In genomic region chr5:142700842-142701589, GRCm38 (mm10) we compare ENCODE assay signal across 9 mouse cellular contexts. TPM values are rescaled to one million over a fixed set of nuclear protein-coding genes. Genes with fewer than 3 reads are reported as not detected.
DNase-seq lines count a peak whose midpoint lies in the region; ATAC-seq and TF ChIP-seq lines count a peak whose summit lies in the region.
"Had no signal": no experiment of that assay in that cellular context is flagged by ENCODE, and none has a peak within 500 bp of the region (broad histone marks: within the 10 kb centered on the region; RNA-seq: fewer than 3 reads in every experiment).

No protein-coding gene starts in this region.

- H3K4me1 ChIP-seq in forebrain, postnatal 0 days (ENCODE audit: insufficient read depth) = peaks cover 14% of the 10 kb centered on the region; the same call in 1 of the 2 replicates
- H3K4me1 ChIP-seq in limb, embryonic 15.5 days = peaks cover 19% of the 10 kb centered on the region
- H3K4me1 ChIP-seq in midbrain, postnatal 0 days (ENCODE audit: insufficient read depth, low read length) = peaks cover 5% of the 10 kb centered on the region

- no peak for TF ChIP-seq CTCF in forebrain, postnatal 0 days (IDR thresholded peaks at IDR 0.05; ENCODE audit: low read depth)
- no peak for TF ChIP-seq CTCF in midbrain, postnatal 0 days (IDR thresholded peaks at IDR 0.05)

- DNase-seq in urinary bladder, postnatal 14 days (ENCODE audit: low spot score) = peak; percentile 45
- DNase-seq in urinary bladder, postnatal 10 days (ENCODE audit: low spot score) = no peak
- DNase-seq in forebrain, postnatal 0 days = no peak
- DNase-seq in midbrain, postnatal 0 days (ENCODE audit: low spot score) = peak; percentile 16
- no peak for DNase-seq in layer of hippocampus, adult 9-10 months (ENCODE audit: low spot score)
- no peak for DNase-seq in layer of hippocampus, postnatal 14 days (ENCODE audit: low spot score in 2 of 2)
- no peak for DNase-seq in spleen, adult 12 weeks (ENCODE audit: low spot score)

- peak overlapping the region; percentile 92 for H3K4me2 ChIP-seq in forebrain, postnatal 0 days (ENCODE audit: low read depth)
- peak overlapping the region; percentile 99 for H3K4me2 ChIP-seq in limb, embryonic 15.5 days
- H3K4me2 ChIP-seq in midbrain, postnatal 0 days (ENCODE audit: low read depth, low read length, poor library complexity, severe bottlenecking) = peak overlapping the region; percentile 85

- H3K9ac ChIP-seq in forebrain, postnatal 0 days = no peak overlapping the region
- no peak overlapping the region for H3K9ac ChIP-seq in limb, embryonic 15.5 days
- peak overlapping the region; percentile 36; the same call in 1 of the 2 replicates for H3K9ac ChIP-seq in midbrain, postnatal 0 days (replicated peaks; ENCODE audit: low read length, poor library complexity, severe bottlenecking)

- no peaks in the 10 kb centered on the region for H3K27me3 ChIP-seq in forebrain, postnatal 0 days (ENCODE audit: insufficient read depth, low read length)
- H3K27me3 ChIP-seq in limb, embryonic 15.5 days = peaks cover 29% of the 10 kb centered on the region
- H3K27me3 ChIP-seq in midbrain, postnatal 0 days (ENCODE audit: insufficient read depth, low read length) = no peaks in the 10 kb centered on the region

- no peaks in the 10 kb centered on the region for H3K9me3 ChIP-seq in forebrain, postnatal 0 days (ENCODE audit: low read length)
- H3K9me3 ChIP-seq in limb, embryonic 15.5 days = no peaks in the 10 kb centered on the region
- H3K9me3 ChIP-seq in midbrain, postnatal 0 days (ENCODE audit: low read length) = no peaks in the 10 kb centered on the region

- peak overlapping the region; percentile 95; the same call in 1 of the 2 replicates for H3K4me3 ChIP-seq in forebrain, postnatal 0 days (ENCODE audit: low read depth, low read length)
- H3K4me3 ChIP-seq in limb, embryonic 15.5 days = peak overlapping the region; percentile 60
- peak overlapping the region; percentile 62 for H3K4me3 ChIP-seq in midbrain, postnatal 0 days (ENCODE audit: low read depth, low read length)

- no peak overlapping the region for H3K27ac ChIP-seq in forebrain, postnatal 0 days (ENCODE audit: low read depth, low read length)
- H3K27ac ChIP-seq in limb, embryonic 15.5 days = no peak overlapping the region
- no peak overlapping the region for H3K27ac ChIP-seq in midbrain, postnatal 0 days (ENCODE audit: low read depth, low read length)
- H3K27ac ChIP-seq: macrophage had no signal

- no peak; the same call in 1 of the 2 replicates for ATAC-seq in forebrain, postnatal 0 days
- ATAC-seq in limb, embryonic 15.5 days (ENCODE audit: insufficient number of reproducible peaks, low FRiP score, low TSS enrichment, low read depth) = no peak; the same call in 1 of the 2 replicates
- peak; percentile 18; the same call in 1 of the 2 replicates for ATAC-seq in midbrain, postnatal 0 days (ENCODE audit: low FRiP score)

- H3K36me3 ChIP-seq in forebrain, postnatal 0 days (ENCODE audit: insufficient read depth) = peaks cover 11% of the 10 kb centered on the region; the same call in 1 of the 2 replicates
- H3K36me3 ChIP-seq in limb, embryonic 15.5 days = no peaks in the 10 kb centered on the region
- no peaks in the 10 kb centered on the region for H3K36me3 ChIP-seq in midbrain, postnatal 0 days (ENCODE audit: insufficient read depth, low read length)

- WGBS in forebrain, postnatal 0 days = 11% methylated on average over 15 of the region's 15 CpGs
- 6% methylated on average over 15 of the region's 15 CpGs for WGBS in limb, embryonic 15.5 days
- WGBS in midbrain, postnatal 0 days = 15% methylated on average over 15 of the region's 15 CpGs

RNA-seq across cellular contexts. Expression of gene Slc29a4, which starts 8.7 kb away (rescaled TPM):
- 67.8 and 76.4 TPM in 2 replicates for total RNA-seq in forebrain, postnatal 0 days (2014; rRNA removed)
- polyA plus RNA-seq in forebrain, postnatal 0 days (2015; fragmentation: Nextera tagmentation; extraction: Ambion mirVana) = 104 and 107 TPM in 2 replicates
- 3.9 and 5.4 TPM in 2 replicates for polyA plus RNA-seq in limb, embryonic 15.5 days (2015; fragmentation: Nextera tagmentation; extraction: Ambion mirVana)
- total RNA-seq in midbrain, postnatal 0 days (2014; rRNA removed) = 59.8 and 67.1 TPM in 2 replicates
- 67.4 and 67.6 TPM in 2 replicates for polyA plus RNA-seq in midbrain, postnatal 0 days (2015; fragmentation: Nextera tagmentation; extraction: Ambion mirVana)
- total RNA-seq in layer of hippocampus, postnatal 14 days (2021) = 10 to 100 TPM; 68.0 to 83.3 TPM
- polyA plus RNA-seq: macrophage had no signal

Comparison
In these comparisons a context has a peak if more than half of its experiments do, and no peak if none do; other contexts are left out.
1. DNase-seq: peak in urinary bladder, postnatal 14 days (single experiment) and midbrain, postnatal 0 days (single experiment); none in urinary bladder, postnatal 10 days (single experiment), forebrain, postnatal 0 days (single experiment), layer of hippocampus, adult 9-10 months (single experiment), layer of hippocampus, postnatal 14 days (0 of 2) and spleen, adult 12 weeks (single experiment).
2. Peak in every context shown above with its lines, with median percentiles within 50 percentile points of each other: H3K4me2 ChIP-seq and H3K4me3 ChIP-seq.